Mouse (Mus musculus): ENCODE results near the gene Gfi1b. TPM values are rescaled to one million over a fixed set of nuclear protein-coding genes. Genes with fewer than 3 reads are reported as not detected.

Gfi1b gene
- polyA plus RNA-seq, 1 experiment from 2014 or later: 0.45 TPM

- no peak for ATAC-seq (ENCODE audit: insufficient number of reproducible peaks, low FRiP score, low TSS enrichment, low read depth)
Observed at GRCm38 (mm10) chr2:28607341-28608165, 14.2 kb downstream of the Gfi1b start.

GRCm38 (mm10) chr2:28606601-28607340, 15.0 kb downstream of the Gfi1b start:
- Histone ChIP-seq H3K9me3 (no peaks in the 10 kb centered on the region), H3K27ac (no peak overlapping the region), H3K4me1 (peaks cover 14% of the 10 kb centered on the region; the same call in 1 of the 2 replicates), H3K4me3 (no peak overlapping the region), H3K36me3 (no peaks in the 10 kb centered on the region), H3K27me3 (no peaks in the 10 kb centered on the region), H3K9ac (no peak overlapping the region), H3K4me2 (no peak overlapping the region)
- 61% methylated on average over 8 of the region's 8 CpGs for WGBS
- no peak for ATAC-seq (ENCODE audit: insufficient number of reproducible peaks, low FRiP score, low TSS enrichment, low read depth)

More at GRCm38 (mm10) chr2:28607341-28608165, 14.2 kb downstream of the Gfi1b start:
- Histone ChIP-seq H3K27ac (no peak overlapping the region), H3K4me3 (no peak overlapping the region), H3K36me3 (no peaks in the 10 kb centered on the region), H3K9ac (no peak overlapping the region), H3K27me3 (no peaks in the 10 kb centered on the region), H3K9me3 (no peaks in the 10 kb centered on the region), H3K4me1 (peaks cover 14% of the 10 kb centered on the region; the same call in 1 of the 2 replicates), H3K4me2 (no peak overlapping the region)
- 41% methylated on average over 10 of the region's 10 CpGs for whole genome bisulfite sequencing

- H3K9ac ChIP-seq: no peak overlapping the region
- H3K4me1 ChIP-seq: peaks cover 14% of the 10 kb centered on the region; the same call in 1 of the 2 replicates
- no peak overlapping the region for H3K4me3 ChIP-seq
- no peaks in the 10 kb centered on the region for H3K9me3 ChIP-seq
- WGBS: 46% methylated on average over 14 of the region's 14 CpGs
- H3K4me2 ChIP-seq: no peak overlapping the region
- H3K36me3 ChIP-seq: no peaks in the 10 kb centered on the region
- no peak overlapping the region for H3K27ac ChIP-seq
- ATAC-seq (ENCODE audit: insufficient number of reproducible peaks, low FRiP score, low TSS enrichment, low read depth): no peak
- no peaks in the 10 kb centered on the region for H3K27me3 ChIP-seq
Observed at GRCm38 (mm10) chr2:28605789-28606541, 15.8 kb downstream of the Gfi1b start.

DNA sequence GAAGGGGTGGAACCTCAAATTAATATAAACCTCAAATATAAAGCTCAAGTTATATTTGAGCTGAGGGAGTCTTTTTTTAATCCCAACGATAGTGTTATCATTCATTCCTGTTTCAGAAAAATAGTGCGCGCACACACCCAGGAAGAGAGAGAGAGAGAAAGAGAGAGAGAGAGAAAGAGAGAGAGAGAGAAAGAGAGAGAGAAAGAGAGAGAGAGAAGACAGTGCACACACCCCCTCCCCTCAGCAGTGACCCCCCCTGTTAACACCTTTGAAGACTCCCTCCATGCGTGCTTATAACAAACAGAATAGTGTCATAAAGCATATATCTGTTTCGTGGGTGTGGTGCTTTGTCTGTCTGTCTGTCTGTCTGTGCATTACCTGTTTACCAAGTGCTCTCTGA, 18.2 kb downstream of the Gfi1b start:
- peaks cover 15% of the 10 kb centered on the region; the same call in 1 of the 2 replicates for H3K4me1 ChIP-seq
- H3K4me2 ChIP-seq: no peak overlapping the region
- H3K36me3 ChIP-seq: no peaks in the 10 kb centered on the region
- no peaks in the 10 kb centered on the region for H3K9me3 ChIP-seq
- no peak overlapping the region for H3K9ac ChIP-seq
- WGBS: 80% methylated on average over 5 of the region's 5 CpGs
- H3K27ac ChIP-seq: no peak overlapping the region
- no peaks in the 10 kb centered on the region for H3K27me3 ChIP-seq
- ATAC-seq (ENCODE audit: insufficient number of reproducible peaks, low FRiP score, low TSS enrichment, low read depth): no peak
- no peak overlapping the region for H3K4me3 ChIP-seq

- no peak for ATAC-seq (ENCODE audit: insufficient number of reproducible peaks, low FRiP score, low TSS enrichment, low read depth)
- H3K4me1 ChIP-seq: peaks cover 9% of the 10 kb centered on the region; the same call in 1 of the 2 replicates
- no peak overlapping the region for H3K27ac ChIP-seq
- no peaks in the 10 kb centered on the region for H3K9me3 ChIP-seq
- no peak overlapping the region for H3K4me2 ChIP-seq
- no peak overlapping the region for H3K4me3 ChIP-seq
- H3K36me3 ChIP-seq: no peaks in the 10 kb centered on the region
- no peaks in the 10 kb centered on the region for H3K27me3 ChIP-seq
- no peak overlapping the region for H3K9ac ChIP-seq
- WGBS: 66% methylated on average over 12 of the region's 12 CpGs
Observed at GRCm38 (mm10) chr2:28601720-28602590, 19.8 kb downstream of the Gfi1b start.

DNA sequence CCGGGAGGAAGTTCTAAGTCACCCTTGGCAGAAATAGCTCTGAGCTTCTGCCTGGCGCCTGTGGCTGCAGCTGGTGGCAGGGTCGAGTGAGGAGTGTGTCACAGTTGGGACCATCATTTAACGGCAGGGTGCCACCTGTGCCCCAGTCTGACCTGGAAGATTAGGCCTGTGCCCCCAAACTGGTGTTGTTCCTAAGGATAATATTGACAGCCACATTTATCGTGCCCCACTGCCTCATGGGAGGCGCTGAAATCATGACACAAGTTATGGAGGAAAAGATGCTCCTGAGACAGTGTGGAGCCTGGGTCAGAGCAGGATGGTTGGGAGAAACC, 22.2 kb downstream of the Gfi1b start:
- no peaks in the 10 kb centered on the region for H3K36me3 ChIP-seq
- no peak overlapping the region for H3K4me2 ChIP-seq
- H3K27ac ChIP-seq: no peak overlapping the region
- 70% methylated on average over 6 of the region's 6 CpGs for WGBS
- H3K4me3 ChIP-seq: no peak overlapping the region
- H3K9ac ChIP-seq: no peak overlapping the region
- ATAC-seq (ENCODE audit: insufficient number of reproducible peaks, low FRiP score, low TSS enrichment, low read depth): no peak
- no peaks in the 10 kb centered on the region for H3K27me3 ChIP-seq
- H3K4me1 ChIP-seq: peaks cover 4% of the 10 kb centered on the region; the same call in 1 of the 2 replicates
- H3K9me3 ChIP-seq: no peaks in the 10 kb centered on the region

DNA sequence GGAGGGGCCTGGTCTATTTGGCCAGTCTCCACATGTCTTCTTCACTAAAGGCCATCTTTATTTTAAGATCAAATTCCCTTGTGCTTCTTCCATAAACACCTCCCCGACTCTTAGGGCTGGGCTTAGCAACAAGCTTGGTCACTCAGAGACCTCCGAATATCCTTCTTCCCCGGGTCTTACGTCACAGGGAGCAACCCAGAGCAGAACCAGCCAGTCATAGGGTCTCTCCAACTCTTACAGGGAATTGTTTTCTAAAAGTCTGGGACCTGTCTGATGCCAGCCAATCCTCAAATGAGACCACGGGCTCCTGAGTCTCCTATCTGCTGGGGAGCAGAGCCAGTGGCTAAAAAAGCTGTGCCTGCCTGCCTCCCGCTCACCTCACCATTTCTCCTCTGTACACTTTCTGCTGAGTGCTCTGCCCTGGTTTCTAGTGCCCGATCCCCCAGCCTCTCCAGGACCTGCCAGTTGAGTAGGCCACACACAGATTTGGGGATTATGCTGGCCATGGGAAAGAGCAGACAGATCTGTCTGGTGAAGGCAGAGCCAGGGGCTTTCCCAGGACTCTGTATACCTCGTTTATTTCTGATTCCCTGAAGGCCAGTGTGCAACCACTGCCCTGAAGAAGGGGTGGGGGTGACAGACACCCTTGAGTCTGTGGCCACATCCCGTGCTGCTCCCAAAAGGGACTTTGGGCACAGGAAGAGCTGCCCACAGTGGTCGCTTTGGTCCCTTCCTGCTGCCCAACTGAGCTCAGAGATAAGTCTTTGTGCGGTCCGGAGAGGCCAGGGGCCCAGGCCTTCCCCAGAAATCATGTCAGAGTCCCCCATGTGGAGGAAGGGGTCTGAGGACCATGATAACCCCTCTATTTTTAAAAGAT, 22.9 kb downstream of the Gfi1b start:
- H3K36me3 ChIP-seq: no peaks in the 10 kb centered on the region
- H3K27ac ChIP-seq: no peak overlapping the region
- 60% methylated on average over 12 of the region's 12 CpGs for WGBS
- ATAC-seq (ENCODE audit: insufficient number of reproducible peaks, low FRiP score, low TSS enrichment, low read depth): no peak
- no peaks in the 10 kb centered on the region for H3K27me3 ChIP-seq
- H3K4me1 ChIP-seq: peaks cover 4% of the 10 kb centered on the region; the same call in 1 of the 2 replicates
- no peaks in the 10 kb centered on the region for H3K9me3 ChIP-seq
- H3K9ac ChIP-seq: no peak overlapping the region
- H3K4me2 ChIP-seq: no peak overlapping the region
- no peak overlapping the region for H3K4me3 ChIP-seq

DNA sequence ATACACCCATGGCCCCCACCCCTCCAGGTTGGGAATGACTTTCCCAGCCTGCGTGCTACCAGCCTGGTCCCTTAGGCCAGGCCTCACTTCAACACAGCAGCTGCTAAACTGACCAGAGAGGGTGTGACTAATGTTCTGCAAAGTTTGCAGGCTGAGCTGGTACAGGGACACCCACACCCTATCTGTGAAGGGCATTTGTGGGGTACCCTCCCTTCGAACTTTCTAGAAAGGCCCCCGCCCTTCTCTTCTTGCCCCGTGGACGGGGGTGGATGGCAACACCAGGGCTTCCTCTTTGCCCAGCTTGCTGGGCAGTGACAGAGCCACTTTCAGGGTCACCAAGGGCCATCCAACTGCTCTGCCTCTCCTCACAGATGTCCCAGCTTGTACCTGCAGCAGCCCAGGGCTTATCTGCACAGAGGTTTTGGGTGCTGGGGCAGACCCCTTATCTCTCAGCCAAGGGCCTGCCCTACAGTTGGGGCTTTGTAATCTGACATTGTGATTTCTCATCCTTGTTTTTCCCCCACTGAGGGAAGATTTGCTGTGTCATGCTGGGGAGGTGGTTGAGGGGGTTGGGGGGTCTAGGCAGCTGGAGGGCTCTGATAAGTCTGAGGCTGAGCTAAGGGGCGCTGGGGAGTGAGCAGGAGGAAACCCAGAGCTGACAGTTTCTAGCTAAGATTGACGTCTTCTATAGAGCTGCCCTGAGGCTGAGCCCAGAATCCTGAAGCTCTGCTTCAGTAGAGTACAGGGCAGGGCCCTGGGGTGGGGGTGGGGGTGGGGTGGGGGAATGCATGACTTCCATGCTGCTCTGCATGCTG, 23.8 kb downstream of the Gfi1b start:
- no peak for ATAC-seq (ENCODE audit: insufficient number of reproducible peaks, low FRiP score, low TSS enrichment, low read depth)
- peaks cover 4% of the 10 kb centered on the region; the same call in 1 of the 2 replicates for H3K4me1 ChIP-seq
- H3K27me3 ChIP-seq: no peaks in the 10 kb centered on the region; the same call in 1 of the 2 replicates
- H3K9ac ChIP-seq: no peak overlapping the region
- no peak overlapping the region for H3K4me2 ChIP-seq
- no peaks in the 10 kb centered on the region for H3K9me3 ChIP-seq
- no peak overlapping the region for H3K4me3 ChIP-seq
- 75% methylated on average over 7 of the region's 7 CpGs for WGBS
- H3K36me3 ChIP-seq: no peaks in the 10 kb centered on the region
- H3K27ac ChIP-seq: no peak overlapping the region

DNA sequence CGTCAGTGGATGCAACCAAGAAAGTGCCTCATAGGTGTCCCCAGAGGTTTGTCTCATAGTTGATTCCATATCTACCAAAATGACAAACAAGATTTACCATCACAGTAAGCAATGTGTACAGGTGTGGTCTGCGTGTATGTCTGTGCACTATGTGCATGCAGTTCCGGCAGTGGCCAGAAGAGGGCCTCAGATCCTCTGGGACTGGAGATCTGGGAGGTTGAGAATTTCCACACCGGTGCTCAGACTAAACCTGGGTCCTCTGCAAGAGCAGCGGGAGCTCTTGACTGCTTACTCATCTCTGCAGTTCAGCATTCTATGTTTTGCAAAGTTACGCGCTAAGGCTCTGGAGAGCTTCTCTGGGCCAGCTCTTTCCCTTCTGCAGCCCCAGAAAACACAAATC, 24.8 kb downstream of the Gfi1b start:
- no peak for ATAC-seq (ENCODE audit: insufficient number of reproducible peaks, low FRiP score, low TSS enrichment, low read depth)
- Histone ChIP-seq H3K4me3 (no peak overlapping the region), H3K4me1 (0 out of 2 replicates have a peak, but pooled peaks cover 4% of the 10 kb centered on the region), H3K9me3 (no peaks in the 10 kb centered on the region), H3K36me3 (no peaks in the 10 kb centered on the region), H3K9ac (no peak overlapping the region), H3K27ac (no peak overlapping the region), H3K27me3 (peaks cover 6% of the 10 kb centered on the region; the same call in 1 of the 2 replicates), H3K4me2 (no peak overlapping the region)
- 88% methylated on average over 7 of the region's 7 CpGs for WGBS

- Histone ChIP-seq H3K27me3 (peaks cover 6% of the 10 kb centered on the region; the same call in 1 of the 2 replicates), H3K4me1 (0 out of 2 replicates have a peak, but pooled peaks cover 4% of the 10 kb centered on the region), H3K27ac (no peak overlapping the region), H3K9ac (no peak overlapping the region), H3K9me3 (no peaks in the 10 kb centered on the region), H3K36me3 (no peaks in the 10 kb centered on the region), H3K4me3 (no peak overlapping the region), H3K4me2 (no peak overlapping the region)
- 77% methylated on average over 7 of the region's 7 CpGs for WGBS
- no peak for ATAC-seq (ENCODE audit: insufficient number of reproducible peaks, low FRiP score, low TSS enrichment, low read depth)
Observed at GRCm38 (mm10) chr2:28596021-28596420, 25.8 kb downstream of the Gfi1b start.
